Mouse (Mus musculus): ENCODE results near the gene Shc1.

The Shc1 gene

DNA sequence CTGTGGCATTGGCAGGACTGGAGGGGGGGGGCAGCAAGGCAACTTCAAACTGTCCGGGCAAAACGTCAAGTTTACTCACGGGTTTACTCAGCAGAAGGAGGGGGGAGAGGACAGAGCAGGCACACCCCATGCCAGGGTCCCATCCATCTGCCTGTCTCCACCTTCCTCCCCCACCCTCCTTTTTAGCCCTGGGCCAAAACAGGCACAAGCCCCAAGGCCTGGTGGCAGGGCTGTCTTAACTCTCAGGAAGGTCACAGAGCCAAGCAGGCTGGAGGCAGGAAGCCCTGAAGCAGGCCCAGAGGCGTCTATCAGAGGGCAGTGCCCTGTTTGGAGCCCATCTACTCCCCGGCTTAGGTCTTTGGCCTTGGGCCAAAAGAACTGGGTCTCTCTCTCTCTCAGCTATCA is 28.1 kb upstream of the Shc1 start:
- DNase-seq (ENCODE audit: low read depth, low spot score): no peak

GRCm38 (mm10) chr3:89390699-89391662 is 27.3 kb upstream of the Shc1 start:
- no peak for DNase-seq (ENCODE audit: low read depth, low spot score)

DNA sequence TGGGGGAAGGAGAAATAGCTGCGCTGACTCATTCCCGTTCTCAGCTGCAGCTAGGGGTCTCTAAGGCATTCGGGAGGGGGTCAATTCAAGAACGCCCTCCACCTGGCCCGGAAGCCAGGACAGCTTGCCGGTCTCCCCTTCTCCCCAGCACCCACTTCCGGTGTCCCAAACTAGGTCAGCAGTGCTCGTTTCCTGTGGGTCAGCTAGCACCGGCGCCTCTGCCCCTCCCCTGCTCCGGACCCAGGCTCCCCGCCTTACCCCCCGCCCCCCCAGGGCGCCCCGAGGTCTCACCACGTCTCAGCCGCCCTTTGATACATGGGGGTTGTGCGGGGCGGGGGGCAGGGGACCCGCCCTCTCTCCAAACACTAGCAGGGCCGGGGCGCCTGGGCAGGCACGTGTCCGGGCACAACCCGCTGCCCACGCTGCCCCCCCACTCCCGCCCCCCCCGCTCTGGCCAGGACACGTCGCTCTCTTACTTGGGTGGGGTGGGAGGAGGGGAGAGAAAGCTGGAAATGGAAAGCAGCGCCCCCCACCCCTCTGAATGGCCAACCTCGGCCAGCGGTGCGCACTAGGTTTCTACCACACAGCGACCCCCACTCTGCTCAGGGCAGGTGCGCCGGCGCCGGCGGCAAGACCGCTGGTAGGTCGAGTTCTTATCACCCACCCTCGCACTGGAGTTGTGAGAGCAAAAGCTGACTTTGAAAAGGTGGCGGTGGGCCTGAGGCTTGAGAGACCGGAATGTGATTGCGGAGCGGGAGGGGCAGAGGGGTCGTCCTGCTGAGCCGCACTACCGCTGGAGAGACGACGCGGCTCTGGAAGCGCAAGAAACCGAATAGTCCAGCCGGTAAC is 26.4 kb upstream of the Shc1 start:
- DNase-seq (ENCODE audit: low read depth, low spot score): no peak

DNA sequence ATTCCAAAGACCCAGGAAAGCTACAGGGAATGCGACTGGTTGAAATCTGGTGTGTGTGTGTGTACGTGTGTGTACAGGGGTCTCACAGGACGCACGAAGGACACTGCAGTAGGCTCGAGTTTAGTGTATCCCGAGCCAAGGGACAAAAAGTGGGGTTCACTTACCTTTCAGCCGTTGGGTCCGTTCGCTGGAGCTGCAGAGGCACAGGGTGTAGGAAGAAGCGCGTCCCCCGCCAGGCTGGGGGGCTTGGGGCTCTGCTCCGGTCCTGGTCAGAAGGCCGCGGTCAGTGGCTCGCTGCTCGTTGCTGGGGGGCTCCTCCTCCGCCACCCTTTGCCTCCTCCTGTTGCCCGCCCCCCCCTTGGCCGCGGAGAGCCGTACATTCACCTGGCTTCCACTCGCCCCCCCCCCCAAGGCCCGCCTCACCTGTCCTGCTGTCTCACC is 25.4 kb upstream of the Shc1 start:
- DNase-seq (ENCODE audit: low read depth, low spot score): no peak

- DNase-seq (ENCODE audit: low read depth, low spot score): peak; percentile 75
Measured at GRCm38 (mm10) chr3:89393605-89394004, 24.6 kb upstream of the Shc1 start.

DNA sequence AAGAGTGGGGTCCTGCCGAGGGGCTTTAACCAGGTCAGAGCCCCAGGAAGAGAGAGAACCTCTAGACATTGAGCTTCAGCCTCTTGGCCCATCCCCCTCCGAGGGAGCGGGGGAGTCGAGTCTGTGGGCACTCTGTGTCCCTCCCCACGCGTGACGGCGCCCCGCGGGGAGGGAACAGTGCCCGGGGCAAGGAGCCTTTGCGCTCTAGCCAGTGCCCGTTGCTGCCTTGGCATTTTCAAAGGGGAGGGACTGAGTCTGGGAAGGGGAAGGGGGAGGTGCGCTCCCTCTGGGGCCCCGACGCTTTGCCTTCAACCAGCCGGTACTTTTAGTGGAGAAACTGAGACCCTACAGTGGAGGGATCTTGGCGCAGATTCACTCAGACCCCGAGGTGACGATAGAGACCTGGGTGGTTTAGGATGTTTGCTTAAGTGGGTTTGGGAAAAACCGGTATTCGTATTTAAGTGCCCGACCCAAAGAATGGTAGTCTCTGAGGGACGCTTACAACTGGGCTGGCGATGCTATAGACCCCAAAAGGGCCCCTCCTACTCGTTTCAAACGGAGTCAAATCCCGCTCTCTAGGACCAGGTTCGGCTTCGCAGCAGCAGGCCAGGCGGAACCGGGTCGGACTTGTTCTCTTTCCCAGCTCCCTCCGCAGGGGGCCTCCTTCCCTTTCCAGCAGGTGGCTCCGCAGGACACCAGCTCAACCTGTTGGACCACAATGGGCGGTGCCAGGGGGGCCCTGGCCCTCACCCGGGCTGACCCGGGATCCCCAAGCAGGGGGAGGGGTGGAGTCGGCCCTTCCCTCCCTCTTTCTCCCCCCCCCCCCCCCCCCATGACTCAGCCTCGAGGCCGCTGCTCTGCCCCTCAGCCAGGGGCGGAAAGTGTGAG is 24.0 kb upstream of the Shc1 start, which contains the start of gene Zbtb7b:
Zbtb7b (minus strand) TSS at position 771 of the 888 bp plus-strand sequence.
- DNase-seq (ENCODE audit: low read depth, low spot score): no peak

DNA sequence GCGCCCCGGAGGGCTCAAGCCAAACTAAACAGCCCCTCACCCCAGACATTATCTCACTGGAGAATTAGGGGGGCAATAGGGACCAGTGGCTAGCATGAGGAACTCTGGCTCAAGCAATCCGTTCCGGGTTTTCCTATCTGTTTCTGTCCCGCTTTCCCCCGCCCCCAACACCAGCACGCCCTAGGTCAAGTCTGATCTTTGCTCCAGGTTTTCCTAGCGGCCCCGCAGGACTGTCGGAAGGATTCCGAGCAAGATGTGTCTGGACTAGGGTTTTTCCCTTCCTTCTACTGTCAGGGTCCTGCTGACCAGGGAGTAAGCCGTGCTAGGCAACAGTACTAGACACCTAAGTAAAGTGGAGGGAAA is 23.4 kb upstream of the Shc1 start:
- no peak for DNase-seq (ENCODE audit: low read depth, low spot score)

DNA sequence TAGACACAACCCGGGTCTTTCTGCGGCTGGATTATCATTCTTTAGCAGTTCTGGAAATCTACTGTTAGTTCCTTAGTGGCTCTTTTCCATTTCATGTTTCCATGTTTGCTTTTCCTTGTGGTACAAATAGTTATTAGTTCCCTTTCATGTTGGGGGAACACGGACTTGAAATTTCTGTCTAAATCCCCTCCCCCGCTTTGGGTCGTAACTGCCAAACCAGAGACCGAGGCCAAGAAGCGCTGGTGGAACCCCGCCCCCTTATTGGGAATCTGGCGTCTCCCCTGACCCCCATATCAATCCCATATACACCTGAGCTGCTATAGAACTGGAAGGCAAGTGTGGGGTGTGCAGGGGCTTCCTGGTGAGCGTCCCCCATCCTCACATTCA is 22.8 kb upstream of the Shc1 start:
- no peak for DNase-seq (ENCODE audit: low read depth, low spot score)

DNA sequence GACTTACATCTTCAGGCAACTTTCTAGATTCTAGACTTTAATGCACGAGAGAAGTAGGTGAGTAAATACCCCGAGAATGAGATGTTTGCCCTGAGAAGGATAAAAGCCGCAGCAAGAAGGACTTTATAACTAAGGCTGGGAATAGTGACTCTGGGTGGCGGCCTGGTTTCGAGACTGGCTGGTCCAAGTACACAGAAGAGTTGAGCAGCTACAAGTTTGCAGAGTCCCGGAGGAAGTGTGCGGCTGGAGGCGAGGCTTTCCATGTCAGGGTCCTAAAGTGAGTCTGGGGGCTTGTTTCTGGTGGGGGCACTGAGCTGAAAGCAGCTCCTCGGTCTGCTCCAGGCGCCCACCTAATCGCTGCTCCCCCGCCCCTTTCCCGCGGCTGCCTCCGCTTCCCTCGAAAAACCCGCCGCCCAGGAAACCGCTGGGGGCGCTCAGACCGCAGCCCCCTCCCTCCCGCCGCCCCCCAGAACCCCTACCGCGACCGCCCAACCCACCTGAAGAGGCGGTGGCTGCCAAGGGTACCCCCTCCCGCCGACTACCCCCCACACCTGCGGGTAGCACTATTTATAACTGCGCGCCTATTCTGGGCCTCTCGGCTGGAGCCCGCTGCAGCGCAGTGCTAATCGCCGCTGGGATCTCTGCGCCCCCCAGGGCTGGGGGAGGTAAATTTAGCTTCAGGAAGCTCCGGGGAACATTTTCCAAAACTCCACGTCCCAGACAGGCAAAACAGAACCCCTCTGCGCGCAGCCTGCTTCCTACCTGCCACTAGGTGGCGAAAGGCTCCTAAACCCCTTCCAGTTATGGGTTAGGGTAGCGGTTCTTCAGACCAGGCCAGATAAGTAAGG is 22.2 kb upstream of the Shc1 start:
- DNase-seq (ENCODE audit: low read depth, low spot score): no peak

DNA sequence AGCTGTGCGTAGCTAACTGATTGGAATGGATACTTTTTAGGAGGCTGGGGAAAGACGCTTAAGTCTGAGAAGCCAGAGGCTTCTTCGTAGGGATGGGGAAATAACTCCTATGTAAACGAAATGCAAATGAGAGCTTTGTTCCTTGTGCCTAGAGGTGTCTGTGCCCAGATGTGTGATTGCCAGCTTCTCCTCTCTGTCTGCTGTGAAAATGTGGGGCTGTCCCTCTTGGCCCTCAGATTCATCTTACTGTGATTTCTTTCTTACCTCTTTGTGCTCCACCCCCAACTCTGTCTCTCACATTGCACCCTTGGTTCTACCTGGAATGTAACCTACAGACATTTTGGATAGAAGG is 21.6 kb upstream of the Shc1 start:
- no peak for DNase-seq (ENCODE audit: low read depth, low spot score)

- DNase-seq (ENCODE audit: low read depth, low spot score): no peak
Measured at GRCm38 (mm10) chr3:89401329-89401728, 16.9 kb upstream of the Shc1 start.

GRCm38 (mm10) chr3:89402693-89403092 is 15.6 kb upstream of the Shc1 start, which contains the start of gene Lenep:
TSS of gene Lenep (minus strand) at chr3:89402793.
- no peak for DNase-seq (ENCODE audit: low read depth, low spot score)

DNA sequence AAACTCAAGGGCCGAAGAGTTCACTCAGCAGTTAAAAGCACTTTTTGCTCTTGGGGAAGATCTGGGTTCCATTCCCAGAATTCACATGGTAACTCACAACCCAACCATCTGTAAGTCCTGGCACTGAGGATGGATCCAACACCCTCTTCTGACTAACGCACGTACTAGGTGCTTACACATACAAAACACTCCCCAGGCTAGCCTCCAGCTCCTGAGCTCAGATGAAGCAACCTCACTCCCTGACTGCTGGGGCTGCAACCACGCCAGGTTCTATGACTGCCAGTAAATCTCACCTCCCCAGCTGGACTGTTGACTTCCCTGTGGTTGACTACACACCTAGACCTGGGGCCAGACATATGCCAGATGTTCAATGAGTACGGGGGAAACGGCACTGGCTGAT is 11.4 kb upstream of the Shc1 start:
- no peak for DNase-seq (ENCODE audit: low read depth, low spot score)

DNA sequence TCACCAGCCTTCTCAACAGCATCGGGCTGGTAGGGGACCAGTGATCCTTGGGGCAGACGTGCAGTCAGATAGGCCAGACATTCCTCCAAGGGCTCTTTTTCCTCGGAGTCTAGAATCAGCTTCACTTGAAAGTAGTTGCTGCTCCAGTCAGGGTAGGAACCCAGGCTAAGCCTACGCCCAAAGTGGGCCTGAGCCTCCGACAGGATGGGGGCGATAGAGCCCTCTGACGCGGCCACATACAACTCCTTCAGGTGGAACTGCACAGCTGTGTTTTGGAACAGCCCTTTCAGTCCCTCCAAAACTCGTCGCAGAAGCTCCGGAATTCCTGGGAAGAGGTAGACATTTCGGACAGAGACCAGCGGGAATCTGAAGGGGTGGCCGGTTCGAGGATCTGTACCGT is 9.8 kb upstream of the Shc1 start:
- DNase-seq (ENCODE audit: low read depth, low spot score): no peak

GRCm38 (mm10) chr3:89409701-89410100 is 8.5 kb upstream of the Shc1 start:
- DNase-seq (ENCODE audit: low read depth, low spot score): no peak

DNA sequence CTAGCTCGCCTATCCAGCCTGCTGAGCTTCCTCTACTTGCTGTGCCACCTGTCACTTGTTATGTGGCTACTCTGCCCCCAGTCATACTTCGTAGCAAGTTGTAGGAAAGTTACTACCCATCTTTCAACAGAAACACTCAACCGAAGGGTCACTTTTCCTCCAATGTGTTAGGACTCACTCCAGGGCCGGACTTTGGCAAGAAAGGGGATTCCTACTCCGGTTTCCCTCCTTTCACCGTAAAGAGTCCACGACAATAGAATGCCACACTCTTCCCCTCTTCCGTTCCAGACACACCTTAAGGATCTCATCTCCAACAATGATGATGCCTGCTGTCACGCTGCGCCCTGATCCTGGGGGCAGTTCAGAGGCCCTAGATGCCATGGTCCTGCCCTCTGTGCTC is 7.4 kb upstream of the Shc1 start:
- DNase-seq (ENCODE audit: low read depth, low spot score): no peak

DNA sequence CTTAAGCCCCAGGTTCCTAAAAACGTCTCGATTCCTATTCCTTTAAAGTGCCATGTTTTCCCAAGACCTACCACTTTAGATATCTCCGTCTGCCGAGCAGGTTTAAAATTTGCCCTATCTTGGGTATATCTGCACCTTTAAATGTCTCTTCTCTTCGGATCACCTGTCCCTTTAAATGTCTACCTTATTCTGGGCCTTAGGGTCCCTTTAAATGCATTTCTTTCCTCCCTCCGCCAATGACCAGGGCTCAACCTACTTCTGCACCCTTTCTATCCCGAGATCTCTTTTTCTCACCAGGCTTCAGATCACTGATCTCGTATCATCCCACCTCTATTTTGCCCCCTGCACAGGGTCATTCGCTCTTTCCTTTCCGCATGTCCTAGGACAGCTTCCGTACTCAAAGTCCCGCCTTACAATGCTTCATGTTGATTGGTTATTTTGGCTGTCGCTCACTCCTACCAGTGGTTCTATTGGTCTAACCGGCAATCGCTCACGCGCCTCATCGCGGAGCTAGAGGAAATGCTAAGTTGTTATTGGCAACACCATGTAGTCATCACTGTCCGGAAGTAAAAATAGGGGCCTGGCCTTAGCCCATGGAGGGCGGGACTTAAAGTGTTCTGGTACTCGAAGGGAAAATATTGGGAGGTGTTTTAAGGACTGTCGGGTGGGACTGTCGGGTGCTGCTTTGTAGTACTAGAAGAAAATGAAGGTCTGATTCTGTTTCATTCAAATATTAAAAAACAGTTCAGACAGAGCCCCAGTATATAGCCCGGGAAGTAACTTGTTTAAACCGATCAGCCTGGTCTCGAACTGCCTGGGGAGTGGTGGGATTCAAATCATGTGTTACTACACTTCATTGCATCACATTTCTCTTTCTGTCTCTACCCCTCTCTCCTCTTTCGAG is 6.5 kb upstream of the Shc1 start, which contains the start of gene Flad1:
Flad1 (minus strand) TSS at position 381 of the 904 bp plus-strand sequence.
- peak; percentile 100 for DNase-seq (ENCODE audit: low read depth, low spot score)

DNA sequence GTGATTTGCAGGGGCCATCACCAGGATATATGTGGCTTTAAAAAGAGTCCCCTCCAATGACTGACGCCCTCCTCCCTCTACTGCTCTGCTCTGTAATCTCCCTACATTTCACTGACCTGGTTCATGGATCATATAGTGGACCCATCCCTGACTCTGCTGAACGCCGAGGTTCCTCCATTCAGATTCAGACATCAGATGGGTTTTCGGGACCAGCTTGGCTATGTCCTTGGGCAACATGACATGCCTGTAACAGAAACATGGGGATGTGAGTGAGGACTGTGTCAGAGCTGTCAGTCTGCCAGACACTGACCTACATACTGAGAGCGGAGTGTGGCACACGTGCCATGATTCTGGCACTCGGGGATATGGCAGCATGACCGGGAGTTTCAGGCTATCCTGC is 2.1 kb upstream of the Shc1 start:
- DNase-seq (ENCODE audit: low read depth, low spot score): no peak

- DNase-seq (ENCODE audit: low read depth, low spot score): no peak
Measured at GRCm38 (mm10) chr3:89417131-89417530, 1.1 kb upstream of the Shc1 start.

DNA sequence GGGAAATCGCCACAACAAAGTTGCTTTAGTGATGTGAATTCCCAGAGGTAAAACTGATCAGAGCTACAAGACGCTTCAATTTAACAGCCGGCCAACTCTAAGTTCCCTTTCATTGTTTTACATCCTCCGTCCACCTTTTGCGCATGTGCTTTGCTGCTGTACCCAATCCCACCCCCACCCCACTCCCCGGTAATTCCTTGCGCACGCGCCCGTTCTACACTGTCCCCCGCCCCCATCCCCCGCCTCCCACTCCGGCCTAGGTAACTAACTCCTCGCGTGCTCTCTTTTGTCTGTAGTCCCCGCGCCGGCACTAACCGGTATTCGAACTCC is 438 bp upstream of the Shc1 start:
- no peak for DNase-seq (ENCODE audit: low read depth, low spot score)

Data from c-Kit-negative CD71-positive TER-119-positive erythroid progenitor cells, embryonic 14.5 days (primary cell).